Mouse (Mus musculus): ENCODE data around the gene Klf2. TPM values are rescaled to one million over a fixed set of nuclear protein-coding genes. Genes with fewer than 3 reads are reported as not detected.

The Klf2 gene
- polyA plus RNA-seq, 1 experiment = 44.7 TPM

DNA sequence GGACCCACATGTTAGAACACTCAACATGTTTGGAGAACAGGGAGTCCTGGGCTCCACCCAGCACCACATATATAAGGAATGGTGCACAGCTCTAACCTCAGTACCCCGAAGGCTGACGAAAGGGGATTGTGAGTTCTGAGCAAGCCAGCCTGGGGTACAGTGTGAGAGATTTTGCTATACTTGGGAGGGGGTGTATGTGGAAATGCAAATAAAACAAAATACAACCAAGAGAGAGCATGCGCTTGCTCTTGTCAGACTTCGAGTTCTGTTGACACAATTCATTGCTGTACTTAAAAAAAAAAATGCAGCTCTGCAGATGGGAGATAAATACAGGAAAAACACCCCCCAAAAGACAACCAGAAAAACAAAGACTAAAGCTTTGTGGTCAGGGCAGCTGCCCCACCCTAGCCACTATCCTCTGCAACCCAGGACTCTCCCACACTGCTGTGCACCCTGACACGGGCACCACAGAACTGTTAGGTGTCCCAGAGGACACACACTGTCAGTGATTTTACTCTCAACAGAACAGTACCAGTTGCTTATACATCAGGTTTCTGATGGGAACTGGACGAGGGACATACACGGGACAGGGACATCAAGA, 32.7 kb downstream of the Klf2 start:
- Histone ChIP-seq H3K9me3 (replicated peaks; ENCODE audit: control insufficient read depth, insufficient read depth, low read length, poor library complexity, severe bottlenecking) (no peaks in the 10 kb centered on the region), H3K4me1 (ENCODE audit: control insufficient read depth, insufficient read depth, low read length) (peaks cover 9% of the 10 kb centered on the region), H3K36me3 (ENCODE audit: control insufficient read depth, insufficient read depth, low read length, poor library complexity, severe bottlenecking) (no peaks in the 10 kb centered on the region), H3K9ac (ENCODE audit: low read depth, poor library complexity, severe bottlenecking) (no peak overlapping the region), H3K27ac (ENCODE audit: insufficient read depth, low read length) (no peak overlapping the region), H3K27me3 (ENCODE audit: control insufficient read depth, insufficient read depth, low read length, poor library complexity, severe bottlenecking) (no peaks in the 10 kb centered on the region), H3K4me3 (ENCODE audit: low read depth, low read length) (no peak overlapping the region)
- TF ChIP-seq EP300 (IDR thresholded peaks at IDR 0.05; ENCODE audit: insufficient read depth, low read depth, low read length) (no peak), CTCF (IDR thresholded peaks at IDR 0.05; ENCODE audit: low read depth, low read length) (no peak), POLR2A (IDR thresholded peaks at IDR 0.05; ENCODE audit: insufficient read depth, low read length) (no peak)

DNA sequence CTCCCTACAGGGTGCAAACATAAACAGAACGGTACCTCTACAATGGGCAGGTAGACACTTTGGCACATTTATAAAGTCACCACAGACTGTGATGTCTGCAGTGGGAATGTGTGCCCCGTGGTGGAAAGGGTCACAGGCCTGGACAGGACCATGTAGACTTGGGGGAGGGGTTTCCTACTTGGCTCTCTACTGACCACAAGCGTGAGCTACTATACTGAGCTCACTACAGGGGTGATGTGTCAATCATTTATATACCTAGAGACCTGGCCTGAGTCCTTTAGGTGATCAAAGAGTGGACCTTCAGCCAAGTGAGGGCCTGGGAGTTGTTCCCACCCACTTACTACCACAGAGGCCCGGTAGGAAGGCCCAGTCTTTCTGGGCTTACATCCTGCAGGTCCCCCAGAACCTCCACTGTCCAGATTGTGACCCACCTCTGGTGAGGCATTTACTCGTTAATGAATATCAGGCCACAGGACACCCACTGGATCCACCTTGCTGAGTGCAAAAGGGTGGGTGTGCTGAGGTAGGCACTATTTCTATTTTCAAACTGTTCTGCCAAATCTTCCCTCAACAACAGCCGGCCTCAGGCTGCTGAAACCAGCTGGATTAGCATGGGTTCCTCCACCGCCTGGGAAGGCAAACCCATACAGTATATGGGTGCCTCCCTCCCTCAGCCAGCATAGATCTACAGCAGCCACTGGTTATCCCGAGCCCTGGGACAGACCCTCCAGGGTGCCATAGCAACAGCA, 34.3 kb downstream of the Klf2 start:
- H3K27me3 ChIP-seq (ENCODE audit: control insufficient read depth, insufficient read depth, low read length, poor library complexity, severe bottlenecking) = no peaks in the 10 kb centered on the region
- TF ChIP-seq EP300 (IDR thresholded peaks at IDR 0.05; ENCODE audit: insufficient read depth, low read depth, low read length) (no peak), POLR2A (IDR thresholded peaks at IDR 0.05; ENCODE audit: insufficient read depth, low read length) (no peak), CTCF (IDR thresholded peaks at IDR 0.05; ENCODE audit: low read depth, low read length) (no peak)
- no peaks in the 10 kb centered on the region for H3K36me3 ChIP-seq (ENCODE audit: control insufficient read depth, insufficient read depth, low read length, poor library complexity, severe bottlenecking)
- no peak overlapping the region for H3K9ac ChIP-seq (ENCODE audit: low read depth, poor library complexity, severe bottlenecking)
- H3K27ac ChIP-seq (ENCODE audit: insufficient read depth, low read length) = no peak overlapping the region
- H3K4me1 ChIP-seq (ENCODE audit: control insufficient read depth, insufficient read depth, low read length) = peaks cover 9% of the 10 kb centered on the region
- H3K4me3 ChIP-seq (ENCODE audit: low read depth, low read length) = no peak overlapping the region
- H3K9me3 ChIP-seq (replicated peaks; ENCODE audit: control insufficient read depth, insufficient read depth, low read length, poor library complexity, severe bottlenecking) = no peaks in the 10 kb centered on the region

DNA sequence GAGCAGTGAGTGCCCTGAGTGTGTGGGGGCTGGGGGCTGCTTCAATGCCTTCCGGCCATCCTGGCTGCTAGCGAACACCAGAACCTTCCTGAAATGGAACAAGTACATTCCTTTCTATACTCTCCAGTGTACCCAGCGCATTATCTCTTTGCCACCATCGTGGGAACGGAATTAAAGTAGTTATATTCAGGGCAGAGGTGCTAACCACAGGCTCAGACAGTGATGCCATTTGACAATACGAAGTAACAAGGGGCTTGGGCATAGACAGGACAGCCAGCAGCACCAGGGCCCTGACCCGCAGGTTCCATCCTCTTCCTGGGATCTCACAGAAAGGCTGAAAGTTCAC, 34.8 kb downstream of the Klf2 start:
- peaks cover 9% of the 10 kb centered on the region for H3K4me1 ChIP-seq (ENCODE audit: control insufficient read depth, insufficient read depth, low read length)
- H3K4me3 ChIP-seq (ENCODE audit: low read depth, low read length) = no peak overlapping the region
- H3K9ac ChIP-seq (ENCODE audit: low read depth, poor library complexity, severe bottlenecking) = no peak overlapping the region
- no peaks in the 10 kb centered on the region for H3K27me3 ChIP-seq (ENCODE audit: control insufficient read depth, insufficient read depth, low read length, poor library complexity, severe bottlenecking)
- H3K36me3 ChIP-seq (ENCODE audit: control insufficient read depth, insufficient read depth, low read length, poor library complexity, severe bottlenecking) = no peaks in the 10 kb centered on the region
- no peaks in the 10 kb centered on the region for H3K9me3 ChIP-seq (replicated peaks; ENCODE audit: control insufficient read depth, insufficient read depth, low read length, poor library complexity, severe bottlenecking)
- TF ChIP-seq EP300 (IDR thresholded peaks at IDR 0.05; ENCODE audit: insufficient read depth, low read depth, low read length) = no peak
- no peak for TF ChIP-seq CTCF (IDR thresholded peaks at IDR 0.05; ENCODE audit: low read depth, low read length)
- TF ChIP-seq POLR2A (IDR thresholded peaks at IDR 0.05; ENCODE audit: insufficient read depth, low read length) = no peak
- H3K27ac ChIP-seq (ENCODE audit: insufficient read depth, low read length) = peak overlapping the region; percentile 76

DNA sequence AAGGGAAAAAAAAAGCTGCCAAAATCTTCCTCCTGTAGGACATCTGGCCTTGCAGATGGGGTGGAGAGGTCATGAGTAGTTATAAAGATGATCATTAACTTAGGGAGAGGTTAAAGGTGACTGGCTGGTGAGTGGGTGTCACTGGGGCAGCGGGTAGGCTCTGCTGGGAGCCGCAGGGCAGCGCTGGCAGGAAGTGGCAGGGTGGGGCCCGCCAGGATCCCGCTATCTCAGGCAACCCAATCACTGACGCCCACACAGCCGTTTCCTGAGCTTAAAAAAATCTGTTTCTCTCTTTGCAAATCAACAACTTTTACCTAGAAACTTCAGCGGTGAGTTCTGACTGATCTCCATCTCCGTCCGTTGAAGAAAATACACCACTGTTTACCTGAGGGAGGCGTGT, 35.4 kb downstream of the Klf2 start:
- H3K9ac ChIP-seq (ENCODE audit: low read depth, poor library complexity, severe bottlenecking) = no peak overlapping the region
- no peaks in the 10 kb centered on the region for H3K27me3 ChIP-seq (ENCODE audit: control insufficient read depth, insufficient read depth, low read length, poor library complexity, severe bottlenecking)
- H3K9me3 ChIP-seq (replicated peaks; ENCODE audit: control insufficient read depth, insufficient read depth, low read length, poor library complexity, severe bottlenecking) = no peaks in the 10 kb centered on the region
- peak overlapping the region; percentile 76 for H3K27ac ChIP-seq (ENCODE audit: insufficient read depth, low read length)
- H3K4me3 ChIP-seq (ENCODE audit: low read depth, low read length) = no peak overlapping the region
- peaks cover 9% of the 10 kb centered on the region for H3K4me1 ChIP-seq (ENCODE audit: control insufficient read depth, insufficient read depth, low read length)
- TF ChIP-seq EP300 (IDR thresholded peaks at IDR 0.05; ENCODE audit: insufficient read depth, low read depth, low read length) (no peak), POLR2A (IDR thresholded peaks at IDR 0.05; ENCODE audit: insufficient read depth, low read length) (no peak), CTCF (IDR thresholded peaks at IDR 0.05; ENCODE audit: low read depth, low read length) (no peak)
- no peaks in the 10 kb centered on the region; the same call in 1 of the 2 replicates for H3K36me3 ChIP-seq (ENCODE audit: control insufficient read depth, insufficient read depth, low read length, poor library complexity, severe bottlenecking)

DNA sequence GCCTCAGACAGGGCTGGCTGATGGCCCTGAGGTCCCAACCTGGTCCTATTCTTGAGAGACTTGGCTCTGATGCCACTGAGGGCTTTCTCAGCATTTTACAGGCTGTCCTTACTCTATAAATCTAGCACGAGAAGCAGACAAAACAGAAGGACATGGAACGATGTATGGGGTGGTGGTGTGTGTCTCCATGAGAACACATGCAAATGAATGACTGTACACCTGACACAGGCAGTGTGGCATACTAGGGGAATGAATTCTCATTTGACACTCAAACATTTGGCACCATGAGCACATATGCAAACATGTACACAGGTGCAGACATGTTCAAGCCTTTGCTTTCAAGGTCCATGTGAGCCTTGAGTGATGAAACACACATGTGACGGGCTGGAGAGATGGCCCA, 37.8 kb downstream of the Klf2 start:
- H3K27ac ChIP-seq (ENCODE audit: insufficient read depth, low read length) = no peak overlapping the region
- H3K9me3 ChIP-seq (replicated peaks; ENCODE audit: control insufficient read depth, insufficient read depth, low read length, poor library complexity, severe bottlenecking) = no peaks in the 10 kb centered on the region
- no peaks in the 10 kb centered on the region; the same call in 1 of the 2 replicates for H3K36me3 ChIP-seq (ENCODE audit: control insufficient read depth, insufficient read depth, low read length, poor library complexity, severe bottlenecking)
- H3K4me3 ChIP-seq (ENCODE audit: low read depth, low read length) = no peak overlapping the region
- no peak for TF ChIP-seq EP300 (IDR thresholded peaks at IDR 0.05; ENCODE audit: insufficient read depth, low read depth, low read length)
- no peak for TF ChIP-seq POLR2A (IDR thresholded peaks at IDR 0.05; ENCODE audit: insufficient read depth, low read length)
- TF ChIP-seq CTCF (IDR thresholded peaks at IDR 0.05; ENCODE audit: low read depth, low read length) = no peak
- H3K9ac ChIP-seq (ENCODE audit: low read depth, poor library complexity, severe bottlenecking) = no peak overlapping the region
- H3K27me3 ChIP-seq (ENCODE audit: control insufficient read depth, insufficient read depth, low read length, poor library complexity, severe bottlenecking) = no peaks in the 10 kb centered on the region
- peaks cover 9% of the 10 kb centered on the region for H3K4me1 ChIP-seq (ENCODE audit: control insufficient read depth, insufficient read depth, low read length)

DNA sequence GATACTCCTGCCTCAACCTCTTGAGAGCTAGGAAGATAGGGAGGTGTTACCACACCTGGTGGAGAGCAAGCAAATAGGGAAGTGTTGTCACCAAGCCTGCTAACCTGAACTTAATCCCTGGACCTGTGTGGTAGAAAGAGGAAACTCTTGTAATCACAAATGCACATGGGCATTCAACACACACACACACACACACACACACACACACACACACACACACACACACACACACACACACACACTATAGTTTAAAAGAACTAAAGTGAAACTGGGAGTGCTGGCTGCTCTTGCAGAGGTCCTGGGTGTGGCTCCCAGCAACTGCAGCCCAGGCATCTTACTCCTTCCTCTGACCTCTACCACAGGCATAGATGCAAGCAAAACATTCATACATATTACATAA, 41.3 kb downstream of the Klf2 start:
- Histone ChIP-seq H3K9ac (ENCODE audit: low read depth, poor library complexity, severe bottlenecking) (no peak overlapping the region), H3K36me3 (ENCODE audit: control insufficient read depth, insufficient read depth, low read length, poor library complexity, severe bottlenecking) (peaks cover 24% of the 10 kb centered on the region), H3K27ac (ENCODE audit: insufficient read depth, low read length) (no peak overlapping the region), H3K27me3 (ENCODE audit: control insufficient read depth, insufficient read depth, low read length, poor library complexity, severe bottlenecking) (no peaks in the 10 kb centered on the region), H3K9me3 (replicated peaks; ENCODE audit: control insufficient read depth, insufficient read depth, low read length, poor library complexity, severe bottlenecking) (no peaks in the 10 kb centered on the region), H3K4me1 (ENCODE audit: control insufficient read depth, insufficient read depth, low read length) (peaks cover 1% of the 10 kb centered on the region), H3K4me3 (ENCODE audit: low read depth, low read length) (no peak overlapping the region)
- TF ChIP-seq POLR2A (IDR thresholded peaks at IDR 0.05; ENCODE audit: insufficient read depth, low read length) = no peak
- no peak for TF ChIP-seq EP300 (IDR thresholded peaks at IDR 0.05; ENCODE audit: insufficient read depth, low read depth, low read length)
- TF ChIP-seq CTCF (IDR thresholded peaks at IDR 0.05; ENCODE audit: low read depth, low read length) = no peak

Measured in ES-Bruce4 (cell line).